Mouse (Mus musculus) hindbrain, embryonic 13.5 days (tissue): ENCODE measurements around the gene Pld3. TPM values are rescaled to one million over a fixed set of nuclear protein-coding genes. Genes with fewer than 3 reads are reported as not detected.

ENCODE experiments used
- ATAC-seq: fragments of 200-750 bp; cut with Nextera tagmentation; 2 replicates; pipeline ENCODE4 v1.8.0; 2017; ENCODE audit warnings: moderate TSS enrichment; ENCODE audit not compliant: low FRiP score
- H3K27ac ChIP-seq: fragments of 300-500 bp; sonication (generic); 2 replicates; pipeline ENCODE4 v1.5.1; 2015; ENCODE audit warnings: inconsistent platforms, mild to moderate bottlenecking, moderate library complexity
- H3K27me3 ChIP-seq: fragments of 300-500 bp; sonication (generic); 2 replicates; pipeline ENCODE4 v1.6.1; 2015; ENCODE audit warnings: mild to moderate bottlenecking, inconsistent platforms
- H3K36me3 ChIP-seq: fragments of 300-500 bp; sonication (generic); 2 replicates; pipeline ENCODE4 v1.6.1; 2015; ENCODE audit warnings: mild to moderate bottlenecking, inconsistent platforms
- H3K4me1 ChIP-seq: fragments of 300-500 bp; sonication (generic); replicated peaks from 2 replicates; pipeline ENCODE4 v1.6.1; 2015; ENCODE audit warnings: inconsistent platforms
- H3K4me2 ChIP-seq: fragments of 300-500 bp; sonication (generic); 2 replicates; pipeline ENCODE4 v1.6.1; 2015; ENCODE audit warnings: inconsistent platforms, mild to moderate bottlenecking, moderate library complexity
- H3K4me3 ChIP-seq: fragments of 300-500 bp; sonication (generic); 2 replicates; pipeline ENCODE4 v1.5.1; 2015; ENCODE audit warnings: mild to moderate bottlenecking, inconsistent platforms
- H3K9ac ChIP-seq: fragments of 300-500 bp; sonication (generic); 2 replicates; pipeline ENCODE4 v1.6.1; 2015; ENCODE audit warnings: mild to moderate bottlenecking, inconsistent platforms
- H3K9me3 ChIP-seq: fragments of 300-500 bp; sonication (generic); 2 replicates; pipeline ENCODE4 v1.6.1; 2016; ENCODE audit warnings: inconsistent platforms
- WGBS: fragments of 180-500 bp; shearing (Covaris S2); methylation state at CpG from one replicate; pipeline ENCODE4 v1.1.7; 2015; 5-methylcytosine and 5-hydroxymethylcytosine counted together
- polyA plus RNA-seq: library from polyadenylated mRNA; unstranded; fragments of >200 nt; fragmentation: Nextera tagmentation; extraction: Ambion mirVana; gene quantifications from 2 replicates; pipeline ENCODE4 v1.2.1, GENCODE M21; 2015

Pld3 gene
- polyA plus RNA-seq, 1 experiment from 2014 or later: 126 TPM

DNA sequence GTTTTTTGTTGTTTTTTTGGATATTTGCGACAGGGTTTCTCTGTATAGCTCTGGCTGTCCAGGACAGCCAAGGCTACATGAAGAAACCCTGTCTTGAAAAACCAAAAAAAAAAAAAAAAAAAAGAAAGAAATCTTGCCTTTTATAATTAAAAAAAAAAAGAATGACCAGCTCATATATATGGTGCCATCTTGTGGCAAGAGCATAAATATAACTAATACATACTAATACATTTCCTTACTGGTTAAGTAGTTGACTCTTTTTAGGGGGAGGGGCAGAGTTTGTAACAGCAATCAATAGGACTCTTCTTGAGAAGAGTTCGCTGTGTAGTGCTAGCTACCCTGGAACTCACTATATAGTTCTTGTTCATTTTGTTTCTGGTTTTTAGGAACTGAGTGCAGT lies 34.7 kb upstream of the Pld3 start:
- Histone ChIP-seq H3K9me3 (no peaks in the 10 kb centered on the region), H3K27ac (no peak overlapping the region), H3K9ac (no peak overlapping the region), H3K4me2 (no peak overlapping the region), H3K4me3 (no peak overlapping the region), H3K27me3 (no peaks in the 10 kb centered on the region), H3K36me3 (peaks cover 19% of the 10 kb centered on the region), H3K4me1 (peaks cover 4% of the 10 kb centered on the region)
- 93% methylated on average over 2 of the region's 2 CpGs for WGBS
- ATAC-seq: no peak

DNA sequence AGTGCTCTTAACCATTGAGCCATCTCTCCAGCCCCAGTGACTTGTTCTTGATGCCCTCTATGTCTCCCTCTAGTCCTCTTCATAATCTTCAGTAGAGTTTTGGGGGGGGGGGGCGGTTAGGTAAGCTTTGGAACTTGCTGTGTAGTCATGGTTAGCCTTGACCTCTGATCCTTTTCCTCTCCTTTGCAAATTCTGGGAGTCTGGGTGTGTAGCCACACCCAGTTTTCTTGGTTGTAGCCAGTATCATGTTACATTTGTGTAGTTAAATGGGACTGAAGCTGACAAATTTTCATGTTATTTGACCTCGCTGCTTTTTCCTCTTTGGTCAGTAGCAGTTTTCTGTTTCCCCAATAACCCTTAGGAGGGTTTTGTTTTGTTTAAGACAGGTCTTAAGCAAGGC lies 33.8 kb upstream of the Pld3 start:
- no peak overlapping the region for H3K4me3 ChIP-seq
- 82% methylated on average over 2 of the region's 2 CpGs for WGBS
- no peaks in the 10 kb centered on the region for H3K9me3 ChIP-seq
- H3K4me2 ChIP-seq: no peak overlapping the region
- no peak overlapping the region for H3K27ac ChIP-seq
- no peak for ATAC-seq
- no peaks in the 10 kb centered on the region for H3K27me3 ChIP-seq
- H3K4me1 ChIP-seq: no peaks in the 10 kb centered on the region
- no peak overlapping the region for H3K9ac ChIP-seq
- H3K36me3 ChIP-seq: peaks cover 27% of the 10 kb centered on the region

DNA sequence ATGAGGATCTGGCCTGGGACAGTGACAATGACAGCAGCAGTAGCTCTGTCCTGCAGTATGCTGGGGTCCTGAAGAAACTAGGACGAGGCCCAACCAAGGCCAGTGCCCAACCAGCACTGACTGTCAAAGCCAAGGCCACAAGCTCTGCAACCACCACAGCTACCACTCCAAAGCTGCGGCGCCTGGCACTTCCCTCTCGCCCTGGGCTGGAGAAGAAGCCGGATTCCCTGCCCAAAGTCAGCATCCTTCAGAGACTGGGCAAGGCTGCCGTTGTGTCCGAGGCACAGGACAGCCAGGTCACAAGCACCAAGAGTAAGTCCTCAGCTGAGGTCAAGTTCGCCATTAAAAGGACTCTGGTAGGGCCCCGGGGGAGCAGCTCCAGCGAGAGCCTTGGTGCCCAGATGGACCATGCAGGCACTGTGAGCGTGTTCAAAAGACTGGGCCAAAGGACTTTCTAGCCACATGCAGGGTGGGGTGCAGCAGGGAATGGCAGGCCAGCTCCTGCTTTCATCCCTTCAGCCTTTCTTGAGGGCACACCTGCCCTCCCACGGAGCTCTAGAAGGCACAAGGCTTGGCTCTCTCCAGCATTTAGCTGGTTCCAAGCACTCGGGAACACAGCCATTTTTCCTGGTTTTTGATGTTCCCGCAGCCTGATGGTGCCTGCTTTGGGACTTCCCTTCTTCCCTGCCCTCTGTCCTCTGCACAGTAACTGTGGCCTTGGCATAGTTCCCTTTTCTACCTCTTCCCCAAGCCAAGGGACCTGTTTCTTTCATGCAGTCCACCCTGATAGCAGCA lies 27.6 kb upstream of the Pld3 start:
- WGBS: 92% methylated on average over 14 of the region's 14 CpGs
- no peak overlapping the region for H3K4me3 ChIP-seq

DNA sequence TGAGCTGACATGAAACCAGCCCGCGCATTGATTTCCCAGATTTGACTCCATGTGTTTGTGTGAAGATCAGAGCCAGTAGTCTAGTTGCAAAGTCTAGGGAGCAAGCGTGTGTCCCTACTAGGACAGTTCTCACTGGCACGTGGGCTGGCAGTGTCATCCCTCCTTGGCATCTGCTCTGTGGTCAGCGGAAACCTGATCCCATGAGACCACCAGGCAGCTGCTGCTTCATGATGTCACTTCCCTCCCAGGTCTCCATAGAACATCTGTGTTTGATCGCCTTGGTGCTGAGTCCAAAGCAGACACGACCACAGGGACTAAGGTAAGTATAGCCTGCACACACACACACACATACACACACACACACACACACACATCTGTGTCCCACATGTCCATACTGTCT lies 25.4 kb upstream of the Pld3 start:
- Histone ChIP-seq H3K4me3 (no peak overlapping the region), H3K36me3 (peaks cover 94% of the 10 kb centered on the region), H3K9me3 (no peaks in the 10 kb centered on the region), H3K4me1 (no peaks in the 10 kb centered on the region), H3K27me3 (no peaks in the 10 kb centered on the region), H3K9ac (no peak overlapping the region), H3K27ac (no peak overlapping the region), H3K4me2 (no peak overlapping the region)
- 81% methylated on average over 7 of the region's 7 CpGs for WGBS
- no peak for ATAC-seq

More for the DNA sequence above, 27.6 kb upstream of the Pld3 start:
- no peaks in the 10 kb centered on the region for H3K4me1 ChIP-seq
- no peaks in the 10 kb centered on the region for H3K27me3 ChIP-seq
- peaks cover 86% of the 10 kb centered on the region for H3K36me3 ChIP-seq
- H3K27ac ChIP-seq: no peak overlapping the region
- ATAC-seq: no peak
- H3K9ac ChIP-seq: no peak overlapping the region; the same call in 1 of the 2 replicates
- no peaks in the 10 kb centered on the region for H3K9me3 ChIP-seq
- H3K4me2 ChIP-seq: no peak overlapping the region

DNA sequence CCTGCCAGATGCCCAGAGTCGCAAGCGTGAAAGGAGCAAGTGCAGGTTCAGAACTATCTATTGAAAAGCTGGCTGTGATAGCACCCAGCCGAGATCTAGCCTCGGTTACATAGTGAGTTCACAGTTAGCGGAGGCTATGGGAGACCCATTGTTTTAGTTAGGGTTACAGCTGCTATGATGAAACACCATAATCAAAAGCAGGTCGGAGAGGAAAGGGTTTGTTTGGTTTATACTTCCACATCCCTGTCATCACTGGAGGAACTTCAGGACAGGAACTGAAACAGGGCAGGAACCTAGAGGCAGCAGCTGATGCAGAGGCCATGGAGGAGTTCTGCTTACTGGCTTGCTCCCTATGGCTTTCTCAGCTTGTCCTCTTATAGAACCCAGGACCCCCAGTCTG lies 24.6 kb upstream of the Pld3 start:
- H3K27ac ChIP-seq: no peak overlapping the region
- 94% methylated on average over 6 of the region's 6 CpGs for WGBS

DNA sequence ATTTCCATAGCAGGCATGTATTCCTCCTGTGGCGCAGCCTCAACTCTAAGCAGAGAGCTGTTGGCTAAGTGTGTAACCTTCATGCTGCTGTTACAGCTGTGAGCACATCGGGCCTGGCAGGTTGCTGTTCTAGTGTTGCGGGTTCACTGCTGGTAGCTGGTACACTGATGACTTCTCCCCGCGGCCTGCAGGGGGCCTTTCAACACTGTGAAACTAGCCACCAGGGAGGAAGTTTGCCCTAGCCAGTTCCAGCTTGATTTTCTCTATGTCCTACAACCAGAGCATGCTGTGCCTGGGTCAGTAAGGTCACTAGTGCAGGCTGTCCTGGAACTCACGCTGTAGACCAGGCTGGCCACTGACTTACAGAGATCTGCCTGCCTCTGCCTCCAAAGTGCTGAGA lies 23.9 kb upstream of the Pld3 start:
- WGBS: 75% methylated on average over 6 of the region's 6 CpGs
- H3K4me1 ChIP-seq: no peaks in the 10 kb centered on the region
- no peak overlapping the region for H3K4me3 ChIP-seq
- H3K9ac ChIP-seq: no peak overlapping the region
- peaks cover 90% of the 10 kb centered on the region for H3K36me3 ChIP-seq
- no peak overlapping the region for H3K27ac ChIP-seq
- H3K4me2 ChIP-seq: no peak overlapping the region
- H3K27me3 ChIP-seq: no peaks in the 10 kb centered on the region
- no peak for ATAC-seq
- no peaks in the 10 kb centered on the region for H3K9me3 ChIP-seq

More for the DNA sequence above, 24.6 kb upstream of the Pld3 start:
- no peaks in the 10 kb centered on the region for H3K9me3 ChIP-seq
- ATAC-seq: no peak
- H3K4me3 ChIP-seq: no peak overlapping the region
- no peak overlapping the region for H3K9ac ChIP-seq
- no peaks in the 10 kb centered on the region for H3K4me1 ChIP-seq
- peaks cover 90% of the 10 kb centered on the region for H3K36me3 ChIP-seq
- H3K4me2 ChIP-seq: no peak overlapping the region
- no peaks in the 10 kb centered on the region for H3K27me3 ChIP-seq

DNA sequence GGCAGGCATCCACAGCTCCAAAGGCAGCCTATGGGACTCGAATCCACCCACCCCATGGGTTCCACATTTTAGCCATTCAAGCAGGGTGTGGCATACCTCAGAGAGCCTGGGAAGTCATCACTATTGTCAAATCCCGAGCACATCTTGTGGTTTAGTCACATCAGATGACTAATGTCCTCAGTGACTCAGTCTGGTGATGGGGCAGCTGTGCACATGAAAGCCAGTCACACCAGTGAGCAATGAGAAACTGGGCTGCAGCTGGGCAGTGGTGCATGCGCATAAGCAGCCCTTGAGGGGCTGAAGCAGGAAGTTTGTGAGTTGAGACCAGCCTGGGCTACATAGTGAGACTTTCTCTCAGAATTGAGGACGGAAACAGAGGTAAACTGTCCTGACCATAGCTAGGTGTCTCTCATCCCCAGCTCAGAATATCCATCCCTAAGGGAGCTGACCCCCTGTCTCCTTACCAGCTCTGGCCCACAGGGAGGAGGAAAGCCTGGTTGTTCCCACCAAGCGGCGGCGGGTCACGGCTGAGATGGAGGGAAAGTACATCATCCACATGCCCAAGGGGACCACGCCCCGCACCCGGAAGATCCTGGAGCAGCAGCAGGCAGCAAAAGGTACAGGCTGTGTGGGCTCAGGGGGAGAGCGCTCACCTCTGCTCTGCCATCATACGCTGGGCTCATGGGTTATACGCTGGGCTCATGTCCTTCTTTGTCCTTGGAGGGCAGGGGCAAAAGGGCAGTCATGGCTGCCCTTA lies 21.3 kb upstream of the Pld3 start:
- H3K9me3 ChIP-seq: no peaks in the 10 kb centered on the region
- no peak overlapping the region for H3K4me2 ChIP-seq
- peaks cover 87% of the 10 kb centered on the region for H3K36me3 ChIP-seq
- H3K27me3 ChIP-seq: no peaks in the 10 kb centered on the region
- WGBS: 94% methylated on average over 14 of the region's 14 CpGs
- no peak overlapping the region for H3K4me3 ChIP-seq
- no peak for ATAC-seq
- no peak overlapping the region for H3K9ac ChIP-seq
- H3K27ac ChIP-seq: no peak overlapping the region
- H3K4me1 ChIP-seq: no peaks in the 10 kb centered on the region

DNA sequence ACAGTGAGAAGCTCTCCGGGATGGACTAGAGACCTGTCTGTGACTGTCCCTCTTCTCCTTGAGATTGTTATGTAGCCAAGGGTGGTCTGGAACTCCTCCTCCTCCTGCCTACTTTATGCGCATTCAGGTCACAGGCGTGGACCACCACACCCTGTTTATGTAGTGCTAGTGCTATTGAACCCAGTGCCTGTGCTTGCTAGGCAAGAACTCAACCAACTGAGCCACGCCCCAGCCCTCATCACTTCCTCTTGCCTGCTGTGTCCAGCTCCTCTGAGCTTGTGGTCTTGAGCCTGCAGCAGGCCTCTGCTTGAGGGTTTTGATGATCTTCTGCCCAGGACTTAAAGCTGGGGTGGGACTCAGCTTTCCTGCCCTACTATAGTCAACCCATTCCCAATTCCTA lies 19.1 kb upstream of the Pld3 start:
- no peaks in the 10 kb centered on the region for H3K4me1 ChIP-seq
- no peak for ATAC-seq
- no peak overlapping the region for H3K4me3 ChIP-seq
- no peak overlapping the region for H3K9ac ChIP-seq
- no peaks in the 10 kb centered on the region for H3K9me3 ChIP-seq
- no peak overlapping the region for H3K27ac ChIP-seq
- H3K27me3 ChIP-seq: no peaks in the 10 kb centered on the region
- peaks cover 88% of the 10 kb centered on the region for H3K36me3 ChIP-seq
- 96% methylated on average over 4 of the region's 4 CpGs for WGBS
- H3K4me2 ChIP-seq: no peak overlapping the region

DNA sequence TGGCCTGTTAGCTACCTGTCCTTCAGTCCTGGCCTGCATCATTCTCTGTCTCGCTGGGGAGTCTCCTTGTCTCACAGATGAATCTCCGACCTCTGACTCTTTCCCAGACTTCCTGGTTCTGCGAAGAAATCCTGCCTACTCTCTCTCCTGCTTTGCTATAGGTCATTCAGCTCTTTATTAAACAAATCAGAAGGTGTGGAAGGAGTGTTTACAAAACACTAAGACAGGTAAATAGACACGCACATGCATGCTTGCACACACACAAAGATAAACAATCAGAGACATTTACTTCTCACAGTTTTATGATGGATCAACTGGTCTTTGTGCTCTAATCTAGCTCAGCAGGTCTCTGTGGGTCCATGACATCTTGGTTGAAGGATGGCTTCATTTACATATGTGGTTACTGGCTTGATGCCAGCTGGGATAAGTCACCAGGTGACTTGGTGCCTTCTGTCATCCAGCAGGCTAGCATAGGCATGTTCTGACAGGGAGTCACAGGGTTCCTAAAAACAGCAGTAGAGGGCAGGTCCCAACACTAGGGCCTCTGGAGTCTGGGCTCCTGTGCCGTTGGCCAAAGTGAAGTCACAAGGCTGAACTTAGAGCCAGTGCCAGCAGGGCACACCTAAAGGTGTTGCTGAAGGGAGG lies 16.7 kb upstream of the Pld3 start:
- no peak overlapping the region for H3K4me2 ChIP-seq
- no peak overlapping the region for H3K4me3 ChIP-seq
- no peaks in the 10 kb centered on the region for H3K4me1 ChIP-seq
- 86% methylated on average over 5 of the region's 5 CpGs for WGBS
- peaks cover 83% of the 10 kb centered on the region for H3K36me3 ChIP-seq
- H3K9ac ChIP-seq: no peak overlapping the region
- no peaks in the 10 kb centered on the region for H3K9me3 ChIP-seq
- no peak overlapping the region for H3K27ac ChIP-seq
- no peak for ATAC-seq
- H3K27me3 ChIP-seq: no peaks in the 10 kb centered on the region

DNA sequence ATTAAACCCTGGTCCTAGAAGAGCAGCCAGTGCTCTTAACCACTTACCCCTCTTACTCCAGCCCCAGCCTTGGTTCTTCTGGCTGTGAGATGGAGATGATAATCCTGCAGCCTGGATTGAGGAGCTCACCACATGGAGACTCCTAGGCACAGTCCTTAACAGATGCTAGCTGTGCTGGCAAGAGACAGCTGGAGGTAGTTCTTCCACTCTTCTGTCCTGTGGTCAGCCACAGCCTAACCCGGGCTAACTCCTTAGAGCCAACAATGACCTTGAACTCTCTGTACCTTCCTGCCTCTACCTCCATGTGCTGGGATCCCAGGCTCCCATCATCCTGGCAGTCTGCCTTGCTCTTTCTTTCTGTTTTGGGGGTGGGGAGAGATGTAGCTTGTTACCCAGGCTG lies 8.0 kb upstream of the Pld3 start:
- ATAC-seq: no peak
- H3K4me3 ChIP-seq: no peak overlapping the region
- no peaks in the 10 kb centered on the region for H3K9me3 ChIP-seq
- peaks cover 79% of the 10 kb centered on the region for H3K36me3 ChIP-seq
- H3K9ac ChIP-seq: no peak overlapping the region; the same call in 1 of the 2 replicates
- no peak overlapping the region for H3K27ac ChIP-seq
- no peak overlapping the region for H3K4me2 ChIP-seq
- H3K4me1 ChIP-seq: no peaks in the 10 kb centered on the region
- H3K27me3 ChIP-seq: no peaks in the 10 kb centered on the region
- 91% methylated on average over 1 of the region's 1 CpGs for WGBS

DNA sequence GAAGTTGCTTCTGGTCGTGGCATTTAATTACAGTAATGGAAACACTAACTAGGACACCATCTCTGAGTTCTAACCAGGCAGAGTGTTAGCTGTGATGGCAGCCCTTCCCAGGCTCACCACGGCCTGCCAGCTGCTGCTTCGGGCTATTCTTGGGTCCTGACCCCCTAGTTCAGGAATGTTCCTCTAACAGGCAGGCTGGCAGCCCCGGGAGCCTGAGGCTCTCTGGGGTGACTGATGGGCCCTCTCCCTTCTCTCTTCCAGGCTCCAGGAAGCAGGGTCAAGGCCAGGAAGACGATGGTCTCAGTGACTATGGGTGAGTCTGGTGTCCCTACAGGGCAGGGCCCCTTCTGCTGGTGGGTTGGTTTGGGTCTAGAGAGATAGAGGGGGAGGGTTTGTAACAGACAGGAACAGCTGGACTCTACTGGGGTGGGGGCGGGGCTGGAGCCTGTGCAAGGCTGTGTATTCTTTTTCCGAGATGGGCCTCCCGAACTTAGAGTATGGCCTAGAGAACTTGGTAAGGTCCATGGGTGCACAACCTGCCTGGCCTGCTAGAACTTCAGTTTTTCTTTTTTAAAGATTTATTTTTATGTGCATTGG lies 7.4 kb upstream of the Pld3 start:
- no peak overlapping the region for H3K4me2 ChIP-seq
- H3K4me1 ChIP-seq: no peaks in the 10 kb centered on the region
- peaks cover 77% of the 10 kb centered on the region for H3K36me3 ChIP-seq
- H3K27ac ChIP-seq: no peak overlapping the region
- H3K27me3 ChIP-seq: no peaks in the 10 kb centered on the region
- ATAC-seq: no peak
- no peak overlapping the region for H3K4me3 ChIP-seq
- no peak overlapping the region; the same call in 1 of the 2 replicates for H3K9ac ChIP-seq
- H3K9me3 ChIP-seq: no peaks in the 10 kb centered on the region
- 81% methylated on average over 8 of the region's 8 CpGs for WGBS

DNA sequence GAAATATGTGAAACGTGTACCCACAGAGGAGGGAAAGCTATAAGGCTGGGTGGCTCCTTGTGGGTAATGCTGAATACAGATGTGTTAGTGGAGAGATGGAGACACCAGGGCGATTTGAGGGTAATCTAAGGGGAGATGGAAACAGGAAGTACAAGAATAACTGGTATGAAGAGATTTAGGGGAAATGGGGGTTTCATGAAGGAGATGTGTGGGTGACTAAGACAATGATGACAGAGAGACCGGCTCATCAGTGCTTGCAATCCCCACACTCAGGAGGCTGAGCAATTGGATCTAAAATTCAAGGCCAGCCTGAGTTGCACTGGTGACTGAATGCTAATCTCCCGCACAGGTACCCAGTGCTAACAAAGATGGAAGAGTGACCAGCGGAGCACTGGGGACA lies 948 bp downstream of the Pld3 start:
- H3K4me1 ChIP-seq: peaks cover 21% of the 10 kb centered on the region
- peak overlapping the region; percentile 84 for H3K4me2 ChIP-seq

More for the DNA sequence above, 948 bp downstream of the Pld3 start:
- peak overlapping the region; percentile 69 for H3K9ac ChIP-seq
- H3K4me3 ChIP-seq: peak overlapping the region; percentile 79
- no peaks in the 10 kb centered on the region for H3K27me3 ChIP-seq
- no peak for ATAC-seq
- H3K27ac ChIP-seq: no peak overlapping the region
- H3K9me3 ChIP-seq: no peaks in the 10 kb centered on the region
- WGBS: 64% methylated on average over 5 of the region's 5 CpGs
- H3K36me3 ChIP-seq: peaks cover 11% of the 10 kb centered on the region
